Mouse (Mus musculus): ENCODE results near the gene Ypel3. TPM values are rescaled to one million over a fixed set of nuclear protein-coding genes. Genes with fewer than 3 reads are reported as not detected.

Ypel3 gene
- polyA plus RNA-seq, 1 experiment, result 74.3 TPM

DNA sequence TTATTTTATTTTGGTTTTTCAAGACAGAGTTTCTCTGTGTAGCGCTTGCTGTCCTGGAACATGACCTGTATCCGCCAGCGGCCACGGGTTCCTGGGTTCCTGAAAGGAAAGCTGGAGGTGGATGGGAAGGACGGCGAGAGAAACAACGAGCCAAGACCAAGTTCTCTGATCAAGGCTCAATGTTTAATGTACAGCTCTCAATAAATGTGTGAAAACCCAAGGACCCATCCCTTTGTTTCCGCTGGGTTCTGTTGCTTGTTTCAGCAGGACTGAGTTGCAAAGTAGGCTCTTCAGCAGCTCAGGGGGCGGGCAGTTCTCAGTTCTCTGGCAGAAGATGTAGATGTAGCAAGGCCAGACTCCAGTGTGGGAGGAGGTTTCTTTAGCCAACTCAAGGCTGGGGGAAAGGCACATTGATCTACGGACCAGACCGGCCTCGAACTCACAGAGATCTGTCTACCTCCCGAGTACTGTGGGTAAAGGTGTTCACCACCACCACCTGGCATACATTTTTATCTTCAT lies 34.7 kb upstream of the Ypel3 start:
- TF ChIP-seq POLR2A (IDR thresholded peaks at IDR 0.05; ENCODE audit: control insufficient read depth, low read depth, low read length), result no peak
- TF ChIP-seq CTCF (IDR thresholded peaks at IDR 0.05; ENCODE audit: control insufficient read depth, insufficient read depth, insufficient replicate concordance, low read depth, low read length), result no peak
- H3K4me1 ChIP-seq (ENCODE audit: control insufficient read depth, insufficient read depth, low read length), result peaks cover 13% of the 10 kb centered on the region

GRCm38 (mm10) chr7:126746066-126746465 lies 30.7 kb upstream of the Ypel3 start:
- no peak overlapping the region for H3K27ac ChIP-seq (ENCODE audit: control insufficient read depth, insufficient read depth, low read depth, low read length)
- no peaks in the 10 kb centered on the region for H3K36me3 ChIP-seq (ENCODE audit: control insufficient read depth, insufficient read depth, low read length)
- no peaks in the 10 kb centered on the region for H3K27me3 ChIP-seq (ENCODE audit: control insufficient read depth, insufficient read depth, low read length)
- no peak overlapping the region for H3K4me3 ChIP-seq (ENCODE audit: control insufficient read depth, low read depth, low read length)
- H3K4me1 ChIP-seq (ENCODE audit: control insufficient read depth, insufficient read depth, low read length), result peaks cover 2% of the 10 kb centered on the region; the same call in 1 of the 2 replicates
- no peak for TF ChIP-seq POLR2A (IDR thresholded peaks at IDR 0.05; ENCODE audit: control insufficient read depth, low read depth, low read length)
- no peak for TF ChIP-seq CTCF (IDR thresholded peaks at IDR 0.05; ENCODE audit: control insufficient read depth, insufficient read depth, insufficient replicate concordance, low read depth, low read length)

More for the DNA sequence above, 34.7 kb upstream of the Ypel3 start:
- no peak overlapping the region for H3K4me3 ChIP-seq (ENCODE audit: control insufficient read depth, low read depth, low read length)
- no peaks in the 10 kb centered on the region for H3K36me3 ChIP-seq (ENCODE audit: control insufficient read depth, insufficient read depth, low read length)
- H3K27me3 ChIP-seq (ENCODE audit: control insufficient read depth, insufficient read depth, low read length), result no peaks in the 10 kb centered on the region
- no peak overlapping the region for H3K27ac ChIP-seq (ENCODE audit: control insufficient read depth, insufficient read depth, low read depth, low read length)

DNA sequence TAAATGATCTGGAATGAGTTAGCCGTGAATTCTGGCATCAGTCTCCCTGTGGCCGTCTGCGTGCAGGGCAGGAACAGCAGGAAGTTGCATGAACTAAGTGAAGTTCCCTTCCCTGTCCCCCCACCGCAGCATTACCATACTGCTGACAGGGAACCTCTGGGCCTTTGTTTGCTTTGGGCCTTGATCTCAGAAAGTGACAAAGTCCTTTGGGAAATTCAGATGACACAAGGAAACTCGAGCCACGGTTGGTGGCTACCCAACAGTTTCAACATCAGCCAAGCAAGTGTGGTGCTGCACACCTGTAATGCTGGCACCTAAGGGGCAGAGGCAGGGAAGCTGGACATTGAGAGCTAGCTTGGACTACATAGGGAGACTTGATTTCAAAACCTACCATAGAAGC lies 30.0 kb upstream of the Ypel3 start:
- Histone ChIP-seq H3K36me3 (ENCODE audit: control insufficient read depth, insufficient read depth, low read length) (no peaks in the 10 kb centered on the region), H3K4me1 (ENCODE audit: control insufficient read depth, insufficient read depth, low read length) (no peaks in the 10 kb centered on the region; the same call in 1 of the 2 replicates), H3K27me3 (ENCODE audit: control insufficient read depth, insufficient read depth, low read length) (no peaks in the 10 kb centered on the region), H3K27ac (ENCODE audit: control insufficient read depth, insufficient read depth, low read depth, low read length) (no peak overlapping the region), H3K4me3 (ENCODE audit: control insufficient read depth, low read depth, low read length) (no peak overlapping the region)
- no peak for TF ChIP-seq CTCF (IDR thresholded peaks at IDR 0.05; ENCODE audit: control insufficient read depth, insufficient read depth, insufficient replicate concordance, low read depth, low read length)
- TF ChIP-seq POLR2A (IDR thresholded peaks at IDR 0.05; ENCODE audit: control insufficient read depth, low read depth, low read length), result no peak

DNA sequence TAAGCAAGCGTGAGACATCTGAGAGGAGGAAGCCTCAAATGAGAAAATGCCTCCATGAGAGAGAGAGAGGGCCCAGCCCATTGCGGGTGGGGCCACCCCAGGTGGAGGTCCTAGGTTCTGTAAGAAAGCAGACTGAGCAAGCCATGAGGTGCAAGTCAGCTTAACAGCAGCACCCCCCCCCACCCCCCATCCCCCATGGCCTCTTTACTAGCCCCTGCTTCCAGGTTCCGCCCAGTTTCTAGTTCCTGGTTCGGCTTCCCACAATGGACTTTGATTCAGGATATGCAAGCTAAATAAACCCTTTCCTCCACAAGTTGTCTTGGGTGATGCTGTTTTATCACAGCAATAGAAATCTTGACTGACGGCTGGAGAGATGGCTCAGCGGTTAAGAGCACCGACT lies 27.9 kb upstream of the Ypel3 start:
- Histone ChIP-seq H3K4me1 (ENCODE audit: control insufficient read depth, insufficient read depth, low read length) (no peaks in the 10 kb centered on the region; the same call in 1 of the 2 replicates), H3K4me3 (ENCODE audit: control insufficient read depth, low read depth, low read length) (no peak overlapping the region), H3K27me3 (ENCODE audit: control insufficient read depth, insufficient read depth, low read length) (no peaks in the 10 kb centered on the region), H3K27ac (ENCODE audit: control insufficient read depth, insufficient read depth, low read depth, low read length) (no peak overlapping the region), H3K36me3 (ENCODE audit: control insufficient read depth, insufficient read depth, low read length) (no peaks in the 10 kb centered on the region)
- TF ChIP-seq CTCF (IDR thresholded peaks at IDR 0.05; ENCODE audit: control insufficient read depth, insufficient read depth, insufficient replicate concordance, low read depth, low read length) (no peak), POLR2A (IDR thresholded peaks at IDR 0.05; ENCODE audit: control insufficient read depth, low read depth, low read length) (no peak)

- H3K36me3 ChIP-seq (ENCODE audit: control insufficient read depth, insufficient read depth, low read length), result no peaks in the 10 kb centered on the region
- TF ChIP-seq CTCF (IDR thresholded peaks at IDR 0.05; ENCODE audit: control insufficient read depth, insufficient read depth, insufficient replicate concordance, low read depth, low read length) (no peak), POLR2A (IDR thresholded peaks at IDR 0.05; ENCODE audit: control insufficient read depth, low read depth, low read length) (no peak)
- H3K4me1 ChIP-seq (ENCODE audit: control insufficient read depth, insufficient read depth, low read length), result no peaks in the 10 kb centered on the region; the same call in none of the 2 replicates
- H3K4me3 ChIP-seq (ENCODE audit: control insufficient read depth, low read depth, low read length), result no peak overlapping the region
- H3K27ac ChIP-seq (ENCODE audit: control insufficient read depth, insufficient read depth, low read depth, low read length), result no peak overlapping the region
- no peaks in the 10 kb centered on the region for H3K27me3 ChIP-seq (ENCODE audit: control insufficient read depth, insufficient read depth, low read length)
Measured at GRCm38 (mm10) chr7:126749582-126750343, 27.0 kb upstream of the Ypel3 start.

DNA sequence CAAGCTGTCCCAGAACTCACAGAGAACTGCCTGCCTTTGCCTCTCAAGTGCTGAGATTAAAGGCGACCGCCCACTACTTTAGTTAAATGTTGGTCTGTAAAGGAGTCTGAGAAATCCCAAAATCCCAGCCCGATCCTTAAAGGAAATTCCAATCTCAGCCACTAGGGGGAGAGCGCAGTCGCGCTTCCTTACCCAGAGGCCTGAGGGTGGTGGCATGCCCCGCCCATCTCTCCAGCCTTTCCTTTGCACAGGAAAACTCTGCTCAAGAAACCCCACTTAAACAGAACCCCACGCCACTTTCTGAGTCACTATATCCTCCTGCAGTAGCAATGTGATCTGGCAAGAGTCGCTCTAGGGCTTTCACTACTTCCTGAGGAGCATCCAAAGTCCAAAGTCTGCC lies 21.9 kb upstream of the Ypel3 start:
- TF ChIP-seq POLR2A (IDR thresholded peaks at IDR 0.05; ENCODE audit: control insufficient read depth, low read depth, low read length) (no peak), CTCF (IDR thresholded peaks at IDR 0.05; ENCODE audit: control insufficient read depth, insufficient read depth, insufficient replicate concordance, low read depth, low read length) (peak; percentile 88; the same call in 1 of the 2 replicates)
- H3K36me3 ChIP-seq (ENCODE audit: control insufficient read depth, insufficient read depth, low read length), result no peaks in the 10 kb centered on the region
- H3K4me3 ChIP-seq (ENCODE audit: control insufficient read depth, low read depth, low read length), result no peak overlapping the region
- H3K4me1 ChIP-seq (ENCODE audit: control insufficient read depth, insufficient read depth, low read length), result peaks cover under 1% of the 10 kb centered on the region; the same call in 1 of the 2 replicates
- no peak overlapping the region for H3K27ac ChIP-seq (ENCODE audit: control insufficient read depth, insufficient read depth, low read depth, low read length)
- H3K27me3 ChIP-seq (ENCODE audit: control insufficient read depth, insufficient read depth, low read length), result no peaks in the 10 kb centered on the region

DNA sequence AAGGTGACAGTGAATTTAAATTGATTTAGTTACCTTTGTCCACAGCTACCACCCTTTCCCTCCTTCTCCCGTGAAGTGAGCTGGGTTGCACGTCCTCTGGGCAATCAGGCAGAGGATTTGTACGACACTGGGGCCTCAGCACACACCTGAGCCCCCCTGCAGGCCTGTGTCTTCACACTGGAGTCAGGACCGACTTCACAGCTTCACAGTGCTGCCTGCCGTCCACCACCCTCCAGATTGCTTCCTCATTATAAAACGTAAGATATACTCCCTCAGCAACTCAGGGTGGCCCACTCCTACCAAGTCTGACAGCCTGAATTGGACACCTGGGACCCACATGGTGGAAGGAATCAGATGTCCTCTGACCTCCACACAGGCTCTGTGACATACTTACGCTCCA lies 18.2 kb upstream of the Ypel3 start:
- no peak overlapping the region for H3K4me3 ChIP-seq (ENCODE audit: control insufficient read depth, low read depth, low read length)
- H3K4me1 ChIP-seq (ENCODE audit: control insufficient read depth, insufficient read depth, low read length), result peaks cover 10% of the 10 kb centered on the region
- no peak for TF ChIP-seq POLR2A (IDR thresholded peaks at IDR 0.05; ENCODE audit: control insufficient read depth, low read depth, low read length)
- no peak for TF ChIP-seq CTCF (IDR thresholded peaks at IDR 0.05; ENCODE audit: control insufficient read depth, insufficient read depth, insufficient replicate concordance, low read depth, low read length)
- H3K36me3 ChIP-seq (ENCODE audit: control insufficient read depth, insufficient read depth, low read length), result no peaks in the 10 kb centered on the region; the same call in 1 of the 2 replicates
- no peaks in the 10 kb centered on the region for H3K27me3 ChIP-seq (ENCODE audit: control insufficient read depth, insufficient read depth, low read length)
- H3K27ac ChIP-seq (ENCODE audit: control insufficient read depth, insufficient read depth, low read depth, low read length), result no peak overlapping the region

Measured in testis, adult 2 months (tissue).